ENCODE assay signal across 29 mouse cellular contexts in genomic region chr13:110351051-110351450, GRCm38 (mm10). TPM values are rescaled to one million over a fixed set of nuclear protein-coding genes. Genes with fewer than 3 reads are reported as not detected.
"Had no signal": no experiment of that assay in that cellular context is flagged by ENCODE, and none has a peak within 500 bp of the region (broad histone marks: within the 10 kb centered on the region; RNA-seq: fewer than 3 reads in every experiment).

No protein-coding gene starts in this region.

- ATAC-seq: hindbrain, postnatal 0 days; liver, embryonic 12.5 days had no signal

- H3K36me3 ChIP-seq: heart, embryonic 10.5 days; heart, embryonic 13.5 days; heart, embryonic 15.5 days; hindbrain, embryonic 13.5 days; hindbrain, embryonic 15.5 days; limb, embryonic 10.5 days; limb, embryonic 12.5 days; liver, embryonic 12.5 days had no signal

- H3K9me3 ChIP-seq: heart, embryonic 10.5 days; heart, embryonic 13.5 days; heart, embryonic 15.5 days; hindbrain, embryonic 13.5 days; hindbrain, embryonic 15.5 days; limb, embryonic 10.5 days; limb, embryonic 12.5 days; liver, embryonic 12.5 days had no signal

- DNase-seq: gastrocnemius, adult 2 months; gastrocnemius, postnatal 10 days; gastrocnemius, postnatal 25 days; heart, adult 18-20 months; heart, postnatal 14 days; heart, postnatal 36 days; kidney, adult 18-20 months; kidney, adult 8-10 months; kidney, postnatal 10 days; kidney, postnatal 25 days; kidney, postnatal 4 days had no signal

- H3K9ac ChIP-seq: heart, embryonic 13.5 days; heart, embryonic 15.5 days; hindbrain, embryonic 13.5 days; hindbrain, embryonic 15.5 days; limb, embryonic 12.5 days; liver, embryonic 12.5 days; liver, embryonic 14.5 days had no signal

- H3K27me3 ChIP-seq: heart, embryonic 13.5 days; heart, embryonic 15.5 days; hindbrain, embryonic 13.5 days; hindbrain, embryonic 15.5 days; limb, embryonic 12.5 days; liver, embryonic 12.5 days had no signal

- H3K4me3 ChIP-seq: gastrocnemius, adult 2 months; heart, embryonic 10.5 days; heart, embryonic 13.5 days; heart, embryonic 15.5 days; hindbrain, embryonic 13.5 days; hindbrain, embryonic 15.5 days; layer of hippocampus, adult 2 months; left cerebral cortex, adult 2 months; limb, embryonic 10.5 days; limb, embryonic 12.5 days; liver, embryonic 12.5 days had no signal

- H3K27ac ChIP-seq: gastrocnemius, adult 2 months; heart, embryonic 10.5 days; heart, embryonic 13.5 days; heart, embryonic 15.5 days; hindbrain, embryonic 13.5 days; hindbrain, embryonic 15.5 days; hindbrain, postnatal 0 days; layer of hippocampus, adult 2 months; left cerebral cortex, adult 2 months; limb, embryonic 10.5 days; limb, embryonic 12.5 days; liver, embryonic 12.5 days; liver, embryonic 14.5 days had no signal

- H3K4me1 ChIP-seq: heart, embryonic 10.5 days; heart, embryonic 13.5 days; heart, embryonic 15.5 days; liver, embryonic 12.5 days had no signal

- H3K4me2 ChIP-seq: heart, embryonic 13.5 days; heart, embryonic 15.5 days; hindbrain, embryonic 13.5 days; hindbrain, embryonic 15.5 days; limb, embryonic 12.5 days; liver, embryonic 12.5 days had no signal

RNA-seq across cellular contexts. Expression of gene Gapt, which starts 5.9 kb away (rescaled TPM):
- total RNA-seq: gastrocnemius, postnatal 25 days; heart, postnatal 14 days; hindbrain, postnatal 0 days; layer of hippocampus, adult 2 months; layer of hippocampus, postnatal 10 days; layer of hippocampus, postnatal 25 days; left cerebral cortex, adult 2 months; left cerebral cortex, postnatal 14 days; left cerebral cortex, postnatal 36 days; liver, adult 2 months had no signal
- polyA plus RNA-seq: frontal cortex, adult 2 months had no signal
